Mouse (Mus musculus) erythroblast, embryonic 14.5 days (primary cell): ENCODE results near the gene Atf4. TPM values are rescaled to one million over a fixed set of nuclear protein-coding genes. Genes with fewer than 3 reads are reported as not detected.

Experiments
- H3K27me3 ChIP-seq: 2 replicates; pipeline ENCODE4 v1.6.1; 2012; ENCODE audit warnings: inconsistent platforms; ENCODE audit not compliant: control insufficient read depth
- H3K36me3 ChIP-seq: 2 replicates; pipeline ENCODE4 v1.6.1; 2012; ENCODE audit warnings: mild to moderate bottlenecking, inconsistent platforms; ENCODE audit not compliant: control insufficient read depth
- H3K4me1 ChIP-seq: 2 replicates; pipeline ENCODE4 v1.6.1; 2012; ENCODE audit warnings: inconsistent platforms; ENCODE audit not compliant: control insufficient read depth
- H3K4me3 ChIP-seq: replicated peaks from 2 replicates; pipeline ENCODE3; 2012; ENCODE audit warnings: moderate library complexity, mild to moderate bottlenecking, inconsistent platforms
- H3K9me3 ChIP-seq: 2 replicates; pipeline ENCODE4 v1.6.1; 2012; ENCODE audit warnings: low read length, inconsistent platforms, mixed read lengths; ENCODE audit not compliant: control insufficient read depth
- GATA1 ChIP-seq: IDR thresholded peaks from 2 replicates; pipeline ENCODE4 v1.6.1; 2012; ENCODE audit warnings: low read length, inconsistent platforms, mixed read lengths
- TAL1 ChIP-seq: IDR thresholded peaks from 3 replicates; pipeline ENCODE4 v1.6.1; 2012; ENCODE audit warnings: low read length, inconsistent platforms, mixed read lengths
- polyA plus RNA-seq: library from polyadenylated mRNA; stranded (reverse); fragments of >175 nt; gene quantifications from 2 replicates; pipeline ENCODE4 v1.2.3, GENCODE M21; 2012

The Atf4 gene
- polyA plus RNA-seq, 1 experiment: 68.9 TPM

- no peaks in the 10 kb centered on the region for H3K9me3 ChIP-seq
- no peak overlapping the region for H3K4me3 ChIP-seq
- peaks cover 2% of the 10 kb centered on the region for H3K4me1 ChIP-seq
- H3K27me3 ChIP-seq: peaks cover 6% of the 10 kb centered on the region
- TF ChIP-seq TAL1 (no peak), GATA1 (no peak)
- H3K36me3 ChIP-seq: no peaks in the 10 kb centered on the region
Measured at GRCm38 (mm10) chr15:80219705-80220657, 35.0 kb upstream of the Atf4 start.

- H3K27me3 ChIP-seq: peaks cover 6% of the 10 kb centered on the region
- TF ChIP-seq GATA1 (no peak), TAL1 (no peak)
- H3K9me3 ChIP-seq: no peaks in the 10 kb centered on the region
- H3K36me3 ChIP-seq: no peaks in the 10 kb centered on the region
- no peak overlapping the region for H3K4me3 ChIP-seq
- peaks cover 8% of the 10 kb centered on the region for H3K4me1 ChIP-seq
Measured at GRCm38 (mm10) chr15:80221031-80221430, 34.0 kb upstream of the Atf4 start.

DNA sequence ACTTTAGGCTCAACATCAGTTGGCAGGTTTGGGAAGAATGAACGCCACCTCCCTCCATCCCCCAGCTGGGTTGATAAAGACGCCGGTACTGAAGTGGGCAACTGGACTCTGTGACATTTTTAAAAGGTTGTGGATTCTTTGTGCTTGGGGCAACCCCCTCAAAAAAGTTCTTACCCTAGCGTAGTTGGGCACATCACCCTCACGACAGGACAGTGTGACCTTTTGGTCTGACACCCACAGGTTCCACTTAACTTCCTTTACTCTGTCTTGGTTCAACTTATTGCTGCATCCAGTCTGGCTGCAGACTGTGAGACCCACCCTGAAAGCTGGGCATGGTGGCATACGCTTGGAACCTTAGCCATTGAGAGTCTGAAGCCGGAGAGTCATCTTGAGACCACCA is 31.2 kb upstream of the Atf4 start:
- no peak for TF ChIP-seq GATA1
- Histone ChIP-seq H3K9me3 (no peaks in the 10 kb centered on the region), H3K27me3 (peaks cover 4% of the 10 kb centered on the region; the same call in 1 of the 2 replicates), H3K36me3 (no peaks in the 10 kb centered on the region), H3K4me1 (peaks cover 8% of the 10 kb centered on the region), H3K4me3 (no peak overlapping the region)

DNA sequence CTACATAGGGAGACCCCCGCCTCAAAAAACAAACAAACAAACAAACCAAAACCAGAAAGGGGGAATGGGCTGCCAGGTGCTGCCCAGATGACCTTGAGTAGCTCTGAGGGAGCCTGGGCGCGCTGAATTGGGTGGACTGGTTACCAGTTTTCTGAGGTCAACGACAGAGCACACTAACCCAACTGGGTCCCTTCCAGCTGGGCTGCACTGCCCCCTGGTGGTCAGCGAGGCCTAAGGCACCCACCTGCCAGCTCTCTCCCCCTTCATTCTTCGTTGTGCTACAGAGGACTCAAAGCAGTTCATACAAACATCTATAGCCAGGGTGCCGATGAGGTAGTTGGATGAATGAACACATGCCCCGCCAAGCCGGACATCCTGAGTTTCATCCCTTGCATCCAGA is 29.8 kb upstream of the Atf4 start:
- Histone ChIP-seq H3K9me3 (no peaks in the 10 kb centered on the region), H3K36me3 (no peaks in the 10 kb centered on the region), H3K4me3 (no peak overlapping the region), H3K27me3 (no peaks in the 10 kb centered on the region), H3K4me1 (peaks cover 8% of the 10 kb centered on the region)
- no peak for TF ChIP-seq TAL1
- TF ChIP-seq GATA1: no peak

DNA sequence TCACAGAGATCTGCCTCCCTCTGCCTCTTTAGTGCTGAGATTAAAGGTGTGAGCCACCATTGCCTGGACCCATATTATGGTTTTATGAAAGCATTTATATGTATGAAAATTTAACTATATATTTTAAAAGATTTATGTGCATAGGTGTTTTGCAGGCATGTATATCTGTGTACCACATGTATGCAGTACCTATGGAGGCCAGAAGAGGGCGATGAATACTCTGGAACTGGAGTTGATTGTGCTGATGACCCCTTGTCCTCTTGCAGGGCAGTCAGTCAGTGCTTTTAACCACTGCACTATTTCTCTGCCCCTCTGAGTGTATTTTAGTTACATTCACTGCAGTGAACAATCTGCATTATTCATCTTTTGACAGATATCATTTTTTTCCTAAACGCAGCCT is 29.2 kb upstream of the Atf4 start:
- Histone ChIP-seq H3K27me3 (no peaks in the 10 kb centered on the region), H3K4me1 (peaks cover 8% of the 10 kb centered on the region), H3K4me3 (no peak overlapping the region), H3K9me3 (no peaks in the 10 kb centered on the region), H3K36me3 (no peaks in the 10 kb centered on the region)
- TF ChIP-seq TAL1 (no peak), GATA1 (no peak)

- Histone ChIP-seq H3K4me1 (peaks cover 21% of the 10 kb centered on the region), H3K27me3 (no peaks in the 10 kb centered on the region), H3K9me3 (no peaks in the 10 kb centered on the region), H3K4me3 (no peak overlapping the region), H3K36me3 (no peaks in the 10 kb centered on the region)
- no peak for TF ChIP-seq GATA1
- no peak for TF ChIP-seq TAL1
Measured at GRCm38 (mm10) chr15:80228071-80228800, 26.7 kb upstream of the Atf4 start.

- Histone ChIP-seq H3K9me3 (no peaks in the 10 kb centered on the region), H3K4me3 (no peak overlapping the region), H3K4me1 (peaks cover 44% of the 10 kb centered on the region), H3K36me3 (peaks cover 24% of the 10 kb centered on the region), H3K27me3 (no peaks in the 10 kb centered on the region)
- TF ChIP-seq TAL1 (no peak), GATA1 (no peak)
Measured at GRCm38 (mm10) chr15:80232331-80232730, 22.7 kb upstream of the Atf4 start.

- peak overlapping the region; percentile 98 for H3K4me3 ChIP-seq
- no peaks in the 10 kb centered on the region for H3K9me3 ChIP-seq
- peaks cover 30% of the 10 kb centered on the region for H3K36me3 ChIP-seq
- H3K4me1 ChIP-seq: peaks cover 48% of the 10 kb centered on the region
- no peaks in the 10 kb centered on the region for H3K27me3 ChIP-seq
- no peak for TF ChIP-seq TAL1
- no peak for TF ChIP-seq GATA1
Measured at GRCm38 (mm10) chr15:80233053-80233452, 21.9 kb upstream of the Atf4 start.

DNA sequence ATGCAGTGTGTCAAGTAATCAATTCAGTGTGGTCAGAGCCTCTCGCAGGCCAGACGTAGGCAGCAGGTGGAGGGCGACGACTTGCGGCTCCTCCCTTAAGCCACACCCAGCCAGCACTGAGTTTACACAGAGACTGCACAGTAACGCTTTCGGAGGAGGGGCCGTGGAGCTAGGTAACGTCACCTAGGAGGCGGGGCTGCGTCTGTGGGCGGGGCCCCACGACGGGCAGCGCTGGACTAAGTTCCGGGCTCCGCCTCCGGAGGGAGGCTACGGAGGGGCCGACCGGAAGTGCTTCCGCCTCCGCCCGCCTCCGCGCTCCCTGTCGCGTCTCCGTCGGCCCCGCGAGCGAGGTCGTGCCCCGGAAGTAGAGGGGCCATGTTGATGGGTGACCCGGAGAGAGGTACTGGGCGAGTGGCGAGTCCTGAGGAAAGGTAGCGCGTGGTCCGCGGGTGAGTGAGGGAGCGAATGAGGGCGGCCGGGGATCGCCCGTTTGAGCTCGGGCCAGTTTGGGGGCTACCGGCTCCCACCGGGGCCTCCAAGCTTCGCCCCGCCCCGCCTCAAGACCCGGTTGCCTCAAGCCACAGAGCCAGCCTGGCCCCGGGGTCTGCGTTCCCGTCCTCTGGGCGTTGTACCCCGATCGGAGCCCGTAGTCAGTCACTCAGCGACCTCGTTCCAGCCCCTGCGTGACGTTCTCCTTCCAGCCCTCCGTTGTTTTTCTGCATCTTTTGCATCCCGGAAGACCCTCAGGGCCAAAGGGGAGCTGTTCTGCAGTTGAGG is 21.1 kb upstream of the Atf4 start, which contains the start of gene Mief1:
Gene Mief1 (plus strand): TSS at position 286 of the 777 bp plus-strand sequence.
- TF ChIP-seq GATA1: no peak
- Histone ChIP-seq H3K4me3 (peak within 1 kb of the TSS; percentile 98), H3K36me3 (peaks cover 39% of the 10 kb centered on the region), H3K27me3 (no peaks in the 10 kb centered on the region), H3K9me3 (no peaks in the 10 kb centered on the region), H3K4me1 (peaks cover 50% of the 10 kb centered on the region)
